Mouse (Mus musculus) liver, embryonic 11.5 days (tissue): ENCODE results near the gene Sec61b. TPM values are rescaled to one million over a fixed set of nuclear protein-coding genes. Genes with fewer than 3 reads are reported as not detected.
A peak's percentile ranks its signal among the peaks of the same experiment; 100 is the strongest.

Experiments used
- ATAC-seq: fragments of 200-750 bp; cut with Nextera tagmentation; replicated peaks from 2 replicates; pipeline ENCODE4 v1.8.0; 2017; ENCODE audit warnings: moderate number of reproducible peaks, mild to moderate bottlenecking, moderate TSS enrichment, moderate library complexity; ENCODE audit not compliant: low FRiP score
- DNase-seq: peaks from one replicate; pipeline ENCODE4 v3.0.0-alpha.2; 2017; ENCODE audit warnings: low spot score
- H3K27ac ChIP-seq: fragments of 300-500 bp; sonication (generic); 2 replicates; pipeline ENCODE4 v1.5.1; 2014; ENCODE audit warnings: mild to moderate bottlenecking, low read depth, low read length, control low read depth
- H3K27me3 ChIP-seq: fragments of 300-500 bp; sonication (generic); replicated peaks from 2 replicates; pipeline ENCODE4 v1.6.1; 2014; ENCODE audit warnings: low read length, mixed read lengths; ENCODE audit not compliant: control insufficient read depth, insufficient read depth
- H3K36me3 ChIP-seq: fragments of 300-500 bp; sonication (generic); 2 replicates; pipeline ENCODE4 v1.6.1; 2014; ENCODE audit warnings: mild to moderate bottlenecking, low read length, moderate library complexity, mixed read lengths; ENCODE audit not compliant: control insufficient read depth, insufficient read depth
- H3K4me1 ChIP-seq: fragments of 300-500 bp; sonication (generic); replicated peaks from 2 replicates; pipeline ENCODE4 v1.6.1; 2014; ENCODE audit warnings: low read length, mixed read lengths; ENCODE audit not compliant: control insufficient read depth, insufficient read depth
- H3K4me2 ChIP-seq: fragments of 300-500 bp; sonication (generic); 2 replicates; pipeline ENCODE4 v1.6.1; 2014; ENCODE audit warnings: mild to moderate bottlenecking, control low read depth, moderate library complexity
- H3K4me3 ChIP-seq: fragments of 300-500 bp; sonication (generic); 2 replicates; pipeline ENCODE4 v1.5.1; 2014; ENCODE audit warnings: low read depth, low read length, control low read depth
- H3K9ac ChIP-seq: fragments of 300-500 bp; sonication (generic); 2 replicates; pipeline ENCODE4 v1.6.1; 2014; ENCODE audit warnings: low read depth, low read length, control low read depth
- H3K9me3 ChIP-seq: fragments of 300-500 bp; sonication (generic); 2 replicates; pipeline ENCODE4 v1.6.1; 2016; ENCODE audit warnings: low read length, inconsistent platforms, mixed read lengths; ENCODE audit not compliant: control insufficient read depth
- WGBS: fragments of 180-500 bp; shearing (Covaris S2); extraction: QIAGEN DNeasy Blood & Tissue Kit; methylation state at CpG from one replicate; pipeline ENCODE4 v1.1.7; 2014; 5-methylcytosine and 5-hydroxymethylcytosine counted together
- polyA plus RNA-seq: library from polyadenylated mRNA; unstranded; fragments of >200 nt; fragmentation: Nextera tagmentation; extraction: Ambion mirVana; gene quantifications from 2 replicates; pipeline ENCODE4 v1.2.1, GENCODE M21; 2014

The Sec61b gene
- polyA plus RNA-seq, 1 experiment from 2014 or later, result 390 TPM

- no peak for DNase-seq
- no peaks in the 10 kb centered on the region for H3K36me3 ChIP-seq
- no peaks in the 10 kb centered on the region for H3K4me1 ChIP-seq
- H3K27ac ChIP-seq, result no peak overlapping the region
- no peaks in the 10 kb centered on the region for H3K9me3 ChIP-seq
- no peak overlapping the region for H3K9ac ChIP-seq
- whole genome bisulfite sequencing, result 62% methylated on average over 2 of the region's 2 CpGs
- no peaks in the 10 kb centered on the region for H3K27me3 ChIP-seq
- no peak overlapping the region for H3K4me3 ChIP-seq
- H3K4me2 ChIP-seq, result no peak overlapping the region
- no peak for ATAC-seq
These were observed 20.2 kb downstream of the Sec61b start for GRCm38 (mm10) chr4:47494686-47495085.

GRCm38 (mm10) chr4:47497811-47498385 lies 23.4 kb downstream of the Sec61b start:
- Histone ChIP-seq H3K4me2 (no peak overlapping the region), H3K4me3 (no peak overlapping the region), H3K9me3 (no peaks in the 10 kb centered on the region), H3K36me3 (no peaks in the 10 kb centered on the region), H3K27me3 (no peaks in the 10 kb centered on the region), H3K27ac (no peak overlapping the region), H3K4me1 (no peaks in the 10 kb centered on the region), H3K9ac (0 out of 2 replicates have a peak overlapping the region, but pooled peaks have one; percentile 9)
- DNase-seq (no peak), ATAC-seq (no peak)
- WGBS, result 63% methylated on average over 7 of the region's 7 CpGs

DNA sequence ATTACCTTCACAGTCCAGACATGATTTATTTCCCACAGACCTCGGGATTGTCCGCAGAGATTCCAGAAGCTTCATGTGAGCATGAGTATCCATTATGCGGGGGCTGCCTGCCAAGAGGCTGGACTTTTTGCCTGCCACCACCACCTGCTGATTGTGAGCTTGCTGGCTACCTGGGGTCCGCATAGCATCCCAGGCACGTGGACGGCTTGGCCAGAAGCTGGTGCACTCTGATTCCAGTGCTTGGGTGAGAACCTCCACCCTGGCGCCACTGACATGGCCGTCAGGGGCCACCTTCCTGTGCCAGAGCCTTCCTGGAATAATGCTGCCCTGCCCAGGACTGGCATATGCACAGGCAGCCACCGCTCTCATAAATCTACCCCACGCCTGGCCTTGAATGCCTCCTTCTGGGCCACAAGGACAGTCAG lies 24.7 kb downstream of the Sec61b start:
- no peaks in the 10 kb centered on the region for H3K4me1 ChIP-seq
- no peak overlapping the region for H3K9ac ChIP-seq
- no peak overlapping the region for H3K4me3 ChIP-seq
- no peak for DNase-seq
- no peak overlapping the region for H3K4me2 ChIP-seq
- no peaks in the 10 kb centered on the region for H3K36me3 ChIP-seq
- H3K27ac ChIP-seq, result no peak overlapping the region
- no peaks in the 10 kb centered on the region for H3K9me3 ChIP-seq
- ATAC-seq, result no peak
- no peaks in the 10 kb centered on the region for H3K27me3 ChIP-seq
- WGBS, result 78% methylated on average over 10 of the region's 10 CpGs

GRCm38 (mm10) chr4:47502546-47502971 lies 28.1 kb downstream of the Sec61b start:
- peak; percentile 43 for DNase-seq
- ATAC-seq, result no peak
- H3K9ac ChIP-seq, result no peak overlapping the region
- H3K4me3 ChIP-seq, result no peak overlapping the region
- no peaks in the 10 kb centered on the region for H3K36me3 ChIP-seq
- H3K27me3 ChIP-seq, result no peaks in the 10 kb centered on the region
- H3K4me2 ChIP-seq, result no peak overlapping the region
- H3K4me1 ChIP-seq, result no peaks in the 10 kb centered on the region
- H3K9me3 ChIP-seq, result no peaks in the 10 kb centered on the region
- H3K27ac ChIP-seq, result no peak overlapping the region
- 20% methylated on average over 4 of the region's 4 CpGs for WGBS

DNA sequence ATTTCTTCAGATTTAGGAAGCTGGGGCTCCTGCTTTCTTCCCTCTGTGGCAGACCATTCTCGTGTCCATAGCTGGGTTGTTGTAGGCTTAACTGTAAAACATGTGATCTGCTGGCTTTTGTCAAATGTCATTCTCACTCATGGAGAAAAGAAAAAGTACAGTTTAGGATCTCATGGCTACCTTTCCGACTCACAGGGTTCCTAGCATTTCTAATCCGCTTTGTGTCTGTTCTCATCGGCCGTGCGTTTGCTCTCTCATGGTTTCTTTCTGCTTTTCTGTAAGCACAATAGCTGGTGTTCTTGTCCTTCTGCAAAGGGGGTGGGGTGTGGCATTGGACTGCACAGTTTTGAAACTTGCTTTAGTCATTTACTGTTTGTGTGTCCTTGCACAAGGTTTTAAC lies 28.6 kb downstream of the Sec61b start:
- no peak overlapping the region for H3K9ac ChIP-seq
- DNase-seq (no peak), ATAC-seq (no peak)
- no peaks in the 10 kb centered on the region for H3K9me3 ChIP-seq
- no peaks in the 10 kb centered on the region for H3K4me1 ChIP-seq
- H3K36me3 ChIP-seq, result no peaks in the 10 kb centered on the region
- H3K4me3 ChIP-seq, result no peak overlapping the region
- no peak overlapping the region for H3K27ac ChIP-seq
- no peaks in the 10 kb centered on the region for H3K27me3 ChIP-seq
- no peak overlapping the region for H3K4me2 ChIP-seq
- 82% methylated on average over 6 of the region's 6 CpGs for WGBS

DNA sequence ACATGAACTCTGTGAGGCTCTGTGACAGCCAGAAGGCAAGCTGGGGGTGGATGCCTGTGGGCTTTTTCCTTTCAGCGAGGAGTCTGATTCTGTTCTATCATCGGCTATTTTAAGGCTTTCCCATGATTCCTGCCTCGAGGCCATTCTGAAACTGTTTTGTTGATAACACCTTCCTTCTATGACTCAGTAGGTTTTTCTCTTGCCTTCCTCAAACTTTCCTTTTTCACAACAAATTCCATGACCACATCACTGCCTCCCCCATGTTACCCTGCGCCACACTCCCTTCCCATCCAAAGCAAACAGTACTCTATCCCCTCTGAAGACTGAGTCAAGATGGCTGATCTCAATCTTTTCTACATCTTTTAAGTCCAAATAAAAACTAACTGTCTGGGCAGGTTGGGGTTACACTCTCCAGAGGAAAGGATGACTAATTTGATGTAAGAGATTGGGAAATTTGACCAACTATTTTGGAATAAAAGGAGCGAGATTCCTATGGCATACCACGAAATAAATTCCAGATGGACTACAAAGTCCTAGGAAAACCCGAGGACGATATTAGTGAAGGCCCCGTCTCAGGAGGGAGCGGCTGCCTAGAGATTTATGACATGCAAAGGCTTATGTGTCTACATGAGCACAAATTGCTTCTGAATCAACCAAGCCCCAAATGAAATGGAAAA lies 30.5 kb downstream of the Sec61b start:
- DNase-seq, result no peak
- ATAC-seq, result no peak
- Histone ChIP-seq H3K9ac (no peak overlapping the region), H3K27ac (no peak overlapping the region), H3K4me1 (no peaks in the 10 kb centered on the region), H3K9me3 (no peaks in the 10 kb centered on the region), H3K36me3 (no peaks in the 10 kb centered on the region), H3K4me3 (no peak overlapping the region), H3K4me2 (no peak overlapping the region), H3K27me3 (no peaks in the 10 kb centered on the region)
- 73% methylated on average over 10 of the region's 10 CpGs for WGBS

DNA sequence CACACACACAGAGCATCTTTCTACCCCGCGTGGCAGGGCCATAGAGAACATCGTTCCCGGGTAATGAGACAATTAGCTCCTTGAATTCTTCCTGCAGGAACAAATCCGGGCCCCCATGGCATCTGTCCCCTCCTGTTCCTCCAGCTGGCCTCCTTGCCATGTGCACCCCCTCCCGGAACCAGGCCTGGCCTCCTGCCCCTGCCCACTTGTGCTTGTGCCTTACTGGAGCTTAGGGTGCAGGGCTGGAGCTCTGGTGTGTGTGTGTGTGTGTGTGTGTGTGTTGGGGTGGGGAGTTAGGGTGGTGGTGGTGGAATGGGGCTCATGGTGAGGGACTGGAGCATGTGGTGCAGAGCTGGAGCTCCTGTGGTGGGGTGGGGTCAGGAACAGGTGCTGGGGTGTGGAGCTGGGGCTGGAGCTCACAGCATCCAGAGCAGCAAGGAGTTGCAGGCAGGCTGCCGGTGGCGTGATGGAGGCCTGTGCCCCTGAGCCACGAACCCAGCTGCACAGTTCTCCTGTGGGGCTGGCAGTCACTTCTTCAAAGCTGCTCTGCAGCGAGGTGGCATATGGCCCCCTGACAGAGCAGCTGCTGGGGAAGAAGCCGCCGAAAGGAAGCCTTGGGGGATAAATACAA lies 44.2 kb downstream of the Sec61b start:
- no peaks in the 10 kb centered on the region; the same call in 1 of the 2 replicates for H3K27me3 ChIP-seq
- no peaks in the 10 kb centered on the region for H3K9me3 ChIP-seq
- no peaks in the 10 kb centered on the region for H3K36me3 ChIP-seq
- ATAC-seq, result no peak
- 67% methylated on average over 11 of the region's 12 CpGs for WGBS
- H3K9ac ChIP-seq, result no peak overlapping the region
- H3K4me3 ChIP-seq, result no peak overlapping the region
- DNase-seq, result no peak
- no peaks in the 10 kb centered on the region for H3K4me1 ChIP-seq
- H3K27ac ChIP-seq, result no peak overlapping the region
- no peak overlapping the region for H3K4me2 ChIP-seq

DNA sequence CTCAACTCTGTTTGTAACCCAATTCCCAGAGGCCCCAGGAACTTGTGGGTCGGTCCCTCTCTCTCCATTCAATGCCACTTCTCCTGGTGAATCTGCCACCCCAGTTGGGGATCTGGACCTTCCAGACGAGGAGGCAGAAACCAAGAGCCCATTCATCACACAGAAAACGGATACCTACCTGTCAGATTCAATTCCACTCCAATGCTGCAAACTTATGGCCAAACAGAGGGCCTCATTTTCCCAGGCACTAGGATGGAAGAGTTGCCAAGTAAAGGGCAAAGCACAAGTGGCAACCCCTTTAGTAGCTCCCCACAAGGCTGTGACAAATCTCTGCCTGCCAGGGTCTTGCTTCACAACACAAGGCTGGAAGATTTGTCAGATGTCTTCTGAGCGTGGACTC lies 45.6 kb downstream of the Sec61b start:
- Histone ChIP-seq H3K4me3 (no peak overlapping the region), H3K4me1 (no peaks in the 10 kb centered on the region), H3K27me3 (no peaks in the 10 kb centered on the region; the same call in 1 of the 2 replicates), H3K9me3 (no peaks in the 10 kb centered on the region), H3K9ac (no peak overlapping the region), H3K27ac (no peak overlapping the region), H3K36me3 (no peaks in the 10 kb centered on the region), H3K4me2 (no peak overlapping the region)
- WGBS, result 64% methylated on average over 4 of the region's 4 CpGs
- no peak for ATAC-seq
- no peak for DNase-seq
